8 mouse cellular contexts compared by ENCODE assay signal in genomic region chr8:70864712-70865221, GRCm38 (mm10). TPM values are rescaled to one million over a fixed set of nuclear protein-coding genes. Genes with fewer than 3 reads are reported as not detected.
DNase-seq lines count a peak whose midpoint lies in the region; ATAC-seq and TF ChIP-seq lines count a peak whose summit lies in the region.

No protein-coding gene starts in this region.

- peak overlapping the region; percentile 55 to 57 for H3K4me3 ChIP-seq in MEL (ENCODE audit: control insufficient read depth in 1 of 2, insufficient read depth in 1 of 2, low read depth in 2 of 2, low read length in 2 of 2)
- peak overlapping the region; percentile 58 for H3K4me3 ChIP-seq in forebrain, embryonic 12.5 days (replicated peaks)
- peak overlapping the region; percentile 51 for H3K4me3 ChIP-seq in intestine, postnatal 0 days (ENCODE audit: low read depth, low read length)
- H3K4me3 ChIP-seq in midbrain, postnatal 0 days (ENCODE audit: low read depth, low read length), result peak overlapping the region; percentile 51

- DNase-seq in kidney, adult 18-20 months, result peak; percentile 28
- no peak for DNase-seq in kidney, adult 9 months
- peak; percentile 67 for DNase-seq in MEL (ENCODE audit: low read depth, low spot score)
- no peak for DNase-seq in midbrain, postnatal 0 days (ENCODE audit: low spot score)
- DNase-seq in testis, postnatal 14 days (ENCODE audit: low spot score), result no peak

- H3K79me2 ChIP-seq in MEL (ENCODE audit: control insufficient read depth, insufficient read depth, low read length, poor library complexity), result no peaks in the 10 kb centered on the region; the same call in 1 of the 2 replicates

- 0 out of 4 replicates have a peak, but pooled peaks cover 0 to 5% of the 10 kb centered on the region in 2 experiments for H3K4me1 ChIP-seq in MEL (ENCODE audit: control insufficient read depth in 1 of 2, insufficient read depth in 2 of 2, low read length in 2 of 2)
- H3K4me1 ChIP-seq in forebrain, embryonic 12.5 days, result peaks cover 70% of the 10 kb centered on the region
- H3K4me1 ChIP-seq in intestine, postnatal 0 days (replicated peaks; ENCODE audit: control insufficient read depth, insufficient read depth, low read length), result peaks cover 13% of the 10 kb centered on the region
- peaks cover 14% of the 10 kb centered on the region for H3K4me1 ChIP-seq in midbrain, postnatal 0 days (ENCODE audit: insufficient read depth, low read length)

- H3K9ac ChIP-seq in MEL (ENCODE audit: control insufficient read depth, low read depth, low read length, poor library complexity, severe bottlenecking), result peak overlapping the region; percentile 69
- H3K9ac ChIP-seq in forebrain, embryonic 12.5 days, result peak overlapping the region; percentile 74
- H3K9ac ChIP-seq in intestine, postnatal 0 days (ENCODE audit: low read depth, low read length), result peak overlapping the region; percentile 7; the same call in 1 of the 2 replicates
- peak overlapping the region; percentile 37; the same call in 1 of the 2 replicates for H3K9ac ChIP-seq in midbrain, postnatal 0 days (replicated peaks; ENCODE audit: low read length, poor library complexity, severe bottlenecking)

- no peaks in the 10 kb centered on the region for H3K9me3 ChIP-seq in MEL (replicated peaks; ENCODE audit: insufficient read depth, low read length)
- H3K9me3 ChIP-seq in forebrain, embryonic 12.5 days, result no peaks in the 10 kb centered on the region
- no peaks in the 10 kb centered on the region for H3K9me3 ChIP-seq in intestine, postnatal 0 days (ENCODE audit: control insufficient read depth)
- no peaks in the 10 kb centered on the region for H3K9me3 ChIP-seq in midbrain, postnatal 0 days (ENCODE audit: low read length)

- 1% methylated on average over 24 of the region's 24 CpGs for WGBS in forebrain, embryonic 12.5 days
- WGBS in intestine, postnatal 0 days, result 5% methylated on average over 24 of the region's 24 CpGs
- WGBS in midbrain, postnatal 0 days, result 2% methylated on average over 24 of the region's 24 CpGs

- TF ChIP-seq POLR2A in MEL (IDR thresholded peaks at IDR 0.05; ENCODE audit: control insufficient read depth in 1 of 2, insufficient read depth in 1 of 2, low read depth in 1 of 2, low read length in 2 of 2, poor library complexity in 1 of 2), result 0 out of 4 replicates have a peak, but pooled peaks of 1 of the 2 experiments have one; percentile 32

- TF ChIP-seq EP300 in MEL (IDR thresholded peaks at IDR 0.05; ENCODE audit: low read depth in 1 of 2, low read length in 2 of 2), result no peak

- ATAC-seq in forebrain, embryonic 12.5 days (ENCODE audit: low FRiP score), result peak; percentile 13
- no peak for ATAC-seq in intestine, postnatal 0 days
- ATAC-seq in midbrain, postnatal 0 days (ENCODE audit: low FRiP score), result peak; percentile 17
- no peak for ATAC-seq in inflammation-experienced regulatory T-cells, adult 6 months

- H3K4me2 ChIP-seq in forebrain, embryonic 12.5 days, result peak overlapping the region; percentile 85
- H3K4me2 ChIP-seq in intestine, postnatal 0 days (replicated peaks; ENCODE audit: low read depth), result peak overlapping the region; percentile 67
- peak overlapping the region; percentile 97 for H3K4me2 ChIP-seq in midbrain, postnatal 0 days (ENCODE audit: low read depth, low read length, poor library complexity, severe bottlenecking)

- H3K27ac ChIP-seq in MEL (ENCODE audit: control insufficient read depth, low read depth, low read length), result peak overlapping the region; percentile 59
- peak overlapping the region; percentile 97 for H3K27ac ChIP-seq in forebrain, embryonic 12.5 days
- H3K27ac ChIP-seq in intestine, postnatal 0 days (ENCODE audit: low read depth, low read length), result no peak overlapping the region
- H3K27ac ChIP-seq in midbrain, postnatal 0 days (ENCODE audit: low read depth, low read length), result peak overlapping the region; percentile 84

- TF ChIP-seq CTCF in MEL (IDR thresholded peaks at IDR 0.05 in 2 of 3, conservative IDR thresholded peaks at IDR 0.05 in 1 of 3; ENCODE audit: control insufficient read depth in 1 of 3, insufficient read depth in 1 of 3, low read depth in 2 of 3, low read length in 3 of 3, poor library complexity in 1 of 3, severe bottlenecking in 1 of 3), result no peak
- no peak for TF ChIP-seq CTCF in intestine, postnatal 0 days (IDR thresholded peaks at IDR 0.05; ENCODE audit: low read depth)
- no peak for TF ChIP-seq CTCF in midbrain, postnatal 0 days (IDR thresholded peaks at IDR 0.05)

- no peak for TF ChIP-seq RAD21 in MEL (IDR thresholded peaks at IDR 0.05; ENCODE audit: low read depth, low read length)

- no peaks in the 10 kb centered on the region for H3K27me3 ChIP-seq in MEL (ENCODE audit: control insufficient read depth in 1 of 2, insufficient read depth in 2 of 2, low read length in 2 of 2)
- H3K27me3 ChIP-seq in forebrain, embryonic 12.5 days, result peaks cover 26% of the 10 kb centered on the region
- H3K27me3 ChIP-seq in intestine, postnatal 0 days (replicated peaks; ENCODE audit: control insufficient read depth, insufficient read depth, low read length), result peaks cover 38% of the 10 kb centered on the region
- no peaks in the 10 kb centered on the region for H3K27me3 ChIP-seq in midbrain, postnatal 0 days (ENCODE audit: insufficient read depth, low read length)

- H3K36me3 ChIP-seq in MEL (ENCODE audit: control insufficient read depth in 1 of 2, insufficient read depth in 2 of 2, low read length in 2 of 2), result peaks cover 0 to 2% of the 10 kb centered on the region in 2 experiments; a peak in 1 of 4 replicates
- peaks cover 8% of the 10 kb centered on the region for H3K36me3 ChIP-seq in forebrain, embryonic 12.5 days (replicated peaks)
- H3K36me3 ChIP-seq in intestine, postnatal 0 days (ENCODE audit: control insufficient read depth, insufficient read depth), result peaks cover 8% of the 10 kb centered on the region; the same call in 1 of the 2 replicates
- peaks cover 9% of the 10 kb centered on the region; the same call in 1 of the 2 replicates for H3K36me3 ChIP-seq in midbrain, postnatal 0 days (ENCODE audit: insufficient read depth, low read length)

RNA-seq across cellular contexts. Expression of gene Kcnn1, which starts 1.7 kb away (rescaled TPM):
- 7.3 and 8.9 TPM in 2 replicates for total RNA-seq in MEL (2012; rRNA removed)
- 10 to 100 TPM in 1 of 2 experiments, not detected in 1; 10.7 TPM for polyA plus RNA-seq in MEL (2012; ENCODE audit: insufficient read depth in 1 of 2, insufficient read length in 2 of 2, low read depth in 1 of 2, low replicate concordance in 2 of 2, missing spikeins in 1 of 2)
- polyA plus RNA-seq in forebrain, embryonic 12.5 days (2016; fragmentation: Nextera tagmentation; extraction: Ambion mirVana), result 14.4 and 16.3 TPM in 2 replicates
- 0.17 and 0.30 TPM in 2 replicates for polyA plus RNA-seq in intestine, postnatal 0 days (2015; fragmentation: Nextera tagmentation; extraction: Ambion mirVana)
- total RNA-seq in midbrain, postnatal 0 days (2014; rRNA removed), result 32.5 and 32.8 TPM in 2 replicates
- 10.0 and 10.3 TPM in 2 replicates for polyA plus RNA-seq in midbrain, postnatal 0 days (2015; fragmentation: Nextera tagmentation; extraction: Ambion mirVana)
- polyA plus RNA-seq in inflammation-experienced regulatory T-cells, adult 6 months (2017; shearing (Covaris generic)), result not detected

RNA-seq across cellular contexts. Expression of gene Ccdc124, which starts 9.0 kb away (rescaled TPM):
- total RNA-seq in MEL (2012; rRNA removed), result 47.5 and 47.6 TPM in 2 replicates
- polyA plus RNA-seq in MEL (2012; ENCODE audit: insufficient read depth in 1 of 2, insufficient read length in 2 of 2, low read depth in 1 of 2, low replicate concordance in 2 of 2, missing spikeins in 1 of 2), result 10 to 100 TPM in 1 of 2 experiments, not detected in 1; 87.1 TPM
- 154 and 159 TPM in 2 replicates for polyA plus RNA-seq in forebrain, embryonic 12.5 days (2016; fragmentation: Nextera tagmentation; extraction: Ambion mirVana)
- polyA plus RNA-seq in intestine, postnatal 0 days (2015; fragmentation: Nextera tagmentation; extraction: Ambion mirVana), result 61.7 and 64.3 TPM in 2 replicates
- 44.3 and 48.6 TPM in 2 replicates for total RNA-seq in midbrain, postnatal 0 days (2014; rRNA removed)
- 159 and 163 TPM in 2 replicates for polyA plus RNA-seq in midbrain, postnatal 0 days (2015; fragmentation: Nextera tagmentation; extraction: Ambion mirVana)
- polyA plus RNA-seq in inflammation-experienced regulatory T-cells, adult 6 months (2017; shearing (Covaris generic)), result 100 to 1,000 TPM in 1 of 3 experiments, 10 to 100 TPM in 2; 54.2 to 120 (median 63.1) TPM

RNA-seq across cellular contexts. Expression of gene Arrdc2, which starts 25.2 kb away (rescaled TPM):
- 10.0 and 13.1 TPM in 2 replicates for total RNA-seq in MEL (2012; rRNA removed)
- polyA plus RNA-seq in MEL (2012; ENCODE audit: insufficient read depth in 1 of 2, insufficient read length in 2 of 2, low read depth in 1 of 2, low replicate concordance in 2 of 2, missing spikeins in 1 of 2), result 10 to 100 TPM in 1 of 2 experiments, not detected in 1; 22.5 TPM
- polyA plus RNA-seq in forebrain, embryonic 12.5 days (2016; fragmentation: Nextera tagmentation; extraction: Ambion mirVana), result 5.6 and 8.2 TPM in 2 replicates
- 6.2 and 6.9 TPM in 2 replicates for polyA plus RNA-seq in intestine, postnatal 0 days (2015; fragmentation: Nextera tagmentation; extraction: Ambion mirVana)
- total RNA-seq in midbrain, postnatal 0 days (2014; rRNA removed), result 13.6 TPM in 2 replicates
- polyA plus RNA-seq in midbrain, postnatal 0 days (2015; fragmentation: Nextera tagmentation; extraction: Ambion mirVana), result 6.0 and 6.6 TPM in 2 replicates
- polyA plus RNA-seq in inflammation-experienced regulatory T-cells, adult 6 months (2017; shearing (Covaris generic)), result 1 to 10 TPM; 1.9 to 7.8 (median 3.7) TPM

RNA-seq across cellular contexts. Expression of gene Slc5a5, which starts 27.8 kb away (rescaled TPM):
- total RNA-seq in MEL (2012; rRNA removed), result 0.12 and 0.13 TPM in 2 replicates
- under 1 TPM in 1 of 2 experiments, not detected in 1; 0.36 TPM for polyA plus RNA-seq in MEL (2012; ENCODE audit: insufficient read depth in 1 of 2, insufficient read length in 2 of 2, low read depth in 1 of 2, low replicate concordance in 2 of 2, missing spikeins in 1 of 2)
- polyA plus RNA-seq in forebrain, embryonic 12.5 days (2016; fragmentation: Nextera tagmentation; extraction: Ambion mirVana), result 0.49 and 0.67 TPM in 2 replicates
- polyA plus RNA-seq in intestine, postnatal 0 days (2015; fragmentation: Nextera tagmentation; extraction: Ambion mirVana), result 0.20 and 0.52 TPM in 2 replicates
- 1.2 and 2.1 TPM in 2 replicates for total RNA-seq in midbrain, postnatal 0 days (2014; rRNA removed)
- 3.7 and 4.1 TPM in 2 replicates for polyA plus RNA-seq in midbrain, postnatal 0 days (2015; fragmentation: Nextera tagmentation; extraction: Ambion mirVana)
- not detected for polyA plus RNA-seq in inflammation-experienced regulatory T-cells, adult 6 months (2017; shearing (Covaris generic))

RNA-seq across cellular contexts. Expression of gene Rpl18a, which starts 32.4 kb away (rescaled TPM):
- total RNA-seq in MEL (2012; rRNA removed), result 4,999 and 5,671 TPM in 2 replicates
- polyA plus RNA-seq in MEL (2012; ENCODE audit: insufficient read depth in 1 of 2, insufficient read length in 2 of 2, low read depth in 1 of 2, low replicate concordance in 2 of 2, missing spikeins in 1 of 2), result 1,000 to 10,000 TPM in 1 of 2 experiments, not detected in 1; 5,399 TPM
- polyA plus RNA-seq in forebrain, embryonic 12.5 days (2016; fragmentation: Nextera tagmentation; extraction: Ambion mirVana), result 2,624 and 2,770 TPM in 2 replicates
- 2,933 and 2,947 TPM in 2 replicates for polyA plus RNA-seq in intestine, postnatal 0 days (2015; fragmentation: Nextera tagmentation; extraction: Ambion mirVana)
- 1,447 and 1,819 TPM in 2 replicates for total RNA-seq in midbrain, postnatal 0 days (2014; rRNA removed)
- polyA plus RNA-seq in midbrain, postnatal 0 days (2015; fragmentation: Nextera tagmentation; extraction: Ambion mirVana), result 2,274 and 2,285 TPM in 2 replicates
- over 10,000 TPM in 2 of 3 experiments, 1,000 to 10,000 TPM in 1; 6,080 to 11,053 (median 10,917) TPM for polyA plus RNA-seq in inflammation-experienced regulatory T-cells, adult 6 months (2017; shearing (Covaris generic))

Comparison
In these comparisons a context has a peak if more than half of its experiments do, and no peak if none do; other contexts are left out.
1. DNase-seq: peak in kidney, adult 18-20 months (single experiment) and MEL (single experiment); none in kidney, adult 9 months (single experiment), midbrain, postnatal 0 days (single experiment) and testis, postnatal 14 days (single experiment).
2. H3K9ac ChIP-seq: peak in every context shown above with its lines; median percentile 74 in forebrain, embryonic 12.5 days; 69 in MEL; 37 in midbrain, postnatal 0 days; 7 in intestine, postnatal 0 days.
3. ATAC-seq: peak in forebrain, embryonic 12.5 days (single experiment) and midbrain, postnatal 0 days (single experiment); none in intestine, postnatal 0 days (single experiment) and inflammation-experienced regulatory T-cells, adult 6 months (single experiment).
4. Peak in every context shown above with its lines, with median percentiles within 50 percentile points of each other: H3K4me3 ChIP-seq and H3K4me2 ChIP-seq.